Mouse (Mus musculus): Measurements from ENCODE around the gene Gm11099. TPM values are rescaled to one million over a fixed set of nuclear protein-coding genes. Genes with fewer than 3 reads are reported as not detected.

Gm11099 gene
- polyA plus RNA-seq, 1 experiment from 2014 or later = not detected

- ATAC-seq (ENCODE audit: insufficient read depth) (no peak), DNase-seq (no peak)
- no peak overlapping the region for H3K9ac ChIP-seq
Measured at GRCm38 (mm10) chr2:58941361-58941760, 82.1 kb downstream of the Gm11099 start.

GRCm38 (mm10) chr2:58948796-58949195, 89.6 kb downstream of the Gm11099 start:
- no peak overlapping the region for H3K4me3 ChIP-seq (ENCODE audit: low read depth, low read length)
- H3K27me3 ChIP-seq (ENCODE audit: insufficient read depth, low read length) = no peaks in the 10 kb centered on the region
- H3K9me3 ChIP-seq (ENCODE audit: low read depth, low read length) = no peaks in the 10 kb centered on the region
- H3K9ac ChIP-seq = no peak overlapping the region
- no peak overlapping the region for H3K27ac ChIP-seq (ENCODE audit: low read depth)
- TF ChIP-seq CTCF (IDR thresholded peaks at IDR 0.05; ENCODE audit: low read depth) = no peak
- no peak overlapping the region for H3K4me2 ChIP-seq
- WGBS = 78% methylated on average over 7 of the region's 7 CpGs
- H3K4me1 ChIP-seq (ENCODE audit: insufficient read depth) = no peaks in the 10 kb centered on the region
- DNase-seq (no peak), ATAC-seq (ENCODE audit: insufficient read depth) (no peak)
- no peaks in the 10 kb centered on the region for H3K36me3 ChIP-seq (ENCODE audit: insufficient read depth)

More at GRCm38 (mm10) chr2:58941361-58941760, 82.1 kb downstream of the Gm11099 start:
- WGBS = 64% methylated on average over 4 of the region's 4 CpGs
- Histone ChIP-seq H3K36me3 (ENCODE audit: insufficient read depth) (no peaks in the 10 kb centered on the region), H3K27ac (ENCODE audit: low read depth) (no peak overlapping the region), H3K4me1 (ENCODE audit: insufficient read depth) (no peaks in the 10 kb centered on the region), H3K4me3 (ENCODE audit: low read depth, low read length) (no peak overlapping the region), H3K9me3 (ENCODE audit: low read depth, low read length) (no peaks in the 10 kb centered on the region), H3K4me2 (no peak overlapping the region), H3K27me3 (ENCODE audit: insufficient read depth, low read length) (no peaks in the 10 kb centered on the region)
- TF ChIP-seq CTCF (IDR thresholded peaks at IDR 0.05; ENCODE audit: low read depth) = no peak

- 81% methylated on average over 3 of the region's 3 CpGs for WGBS
- Histone ChIP-seq H3K4me3 (ENCODE audit: low read depth, low read length) (no peak overlapping the region), H3K9me3 (ENCODE audit: low read depth, low read length) (no peaks in the 10 kb centered on the region), H3K27me3 (ENCODE audit: insufficient read depth, low read length) (no peaks in the 10 kb centered on the region), H3K4me1 (ENCODE audit: insufficient read depth) (no peaks in the 10 kb centered on the region), H3K9ac (no peak overlapping the region), H3K27ac (ENCODE audit: low read depth) (no peak overlapping the region), H3K36me3 (ENCODE audit: insufficient read depth) (no peaks in the 10 kb centered on the region), H3K4me2 (no peak overlapping the region)
- DNase-seq (no peak), ATAC-seq (ENCODE audit: insufficient read depth) (no peak)
- TF ChIP-seq CTCF (IDR thresholded peaks at IDR 0.05; ENCODE audit: low read depth) = no peak
Measured at GRCm38 (mm10) chr2:58952101-58952500, 92.9 kb downstream of the Gm11099 start.

DNA sequence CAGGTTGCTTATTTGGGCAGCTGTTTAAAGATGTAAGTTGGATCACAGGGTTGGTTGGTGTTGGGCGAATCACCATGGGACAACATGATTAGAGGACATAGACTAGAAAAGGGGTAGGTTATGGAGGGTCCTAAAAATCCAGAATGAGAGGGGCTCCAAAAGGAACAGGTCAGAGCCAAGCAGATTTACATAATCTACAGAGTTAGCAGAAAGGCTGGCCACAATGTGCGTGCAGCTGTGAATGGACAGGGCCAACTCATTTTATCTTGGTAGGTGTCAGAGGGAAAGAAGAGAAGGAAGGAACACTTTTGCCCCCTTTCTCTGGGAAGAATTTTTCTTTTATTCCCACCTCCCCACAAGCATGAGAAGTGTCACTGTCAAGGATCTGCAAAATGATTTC, 97.1 kb downstream of the Gm11099 start:
- H3K9ac ChIP-seq = no peak overlapping the region
- ATAC-seq (ENCODE audit: insufficient read depth) (no peak), DNase-seq (no peak)
- no peaks in the 10 kb centered on the region for H3K36me3 ChIP-seq (ENCODE audit: insufficient read depth)
- H3K9me3 ChIP-seq (ENCODE audit: low read depth, low read length) = no peaks in the 10 kb centered on the region
- no peak for TF ChIP-seq CTCF (IDR thresholded peaks at IDR 0.05; ENCODE audit: low read depth)
- no peak overlapping the region for H3K27ac ChIP-seq (ENCODE audit: low read depth)
- no peaks in the 10 kb centered on the region for H3K27me3 ChIP-seq (ENCODE audit: insufficient read depth, low read length)
- H3K4me2 ChIP-seq = no peak overlapping the region
- 78% methylated on average over 2 of the region's 2 CpGs for WGBS
- no peak overlapping the region for H3K4me3 ChIP-seq (ENCODE audit: low read depth, low read length)
- no peaks in the 10 kb centered on the region for H3K4me1 ChIP-seq (ENCODE audit: insufficient read depth)

DNA sequence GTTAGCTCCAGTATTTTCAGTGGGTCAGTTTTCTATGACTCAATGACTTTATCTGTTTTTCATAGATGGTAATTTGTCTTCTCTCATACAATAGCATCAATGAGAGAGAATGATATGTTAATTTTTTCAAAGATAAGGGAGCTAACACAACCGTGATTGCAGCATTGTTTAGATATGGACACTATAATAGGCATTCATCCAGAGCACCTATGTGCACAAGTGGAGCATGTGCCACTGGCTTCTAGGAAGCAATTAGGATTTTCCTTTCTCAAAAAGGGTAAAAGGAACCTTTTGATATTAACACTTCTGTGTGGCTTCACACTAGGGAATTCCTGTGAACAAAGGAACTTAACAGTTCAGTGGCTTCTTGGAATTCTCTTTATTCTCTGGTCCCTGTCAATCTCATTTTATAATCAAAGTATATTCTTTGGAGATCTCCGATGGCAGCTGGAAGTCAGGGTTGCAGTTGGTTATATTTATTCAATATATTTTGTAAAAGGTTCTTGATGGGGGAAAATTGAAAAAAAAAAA, 97.6 kb downstream of the Gm11099 start:
- Histone ChIP-seq H3K36me3 (ENCODE audit: insufficient read depth) (no peaks in the 10 kb centered on the region), H3K9me3 (ENCODE audit: low read depth, low read length) (no peaks in the 10 kb centered on the region), H3K9ac (no peak overlapping the region), H3K27ac (ENCODE audit: low read depth) (no peak overlapping the region), H3K4me1 (ENCODE audit: insufficient read depth) (no peaks in the 10 kb centered on the region), H3K4me3 (ENCODE audit: low read depth, low read length) (no peak overlapping the region), H3K4me2 (no peak overlapping the region), H3K27me3 (ENCODE audit: insufficient read depth, low read length) (no peaks in the 10 kb centered on the region)
- ATAC-seq (ENCODE audit: insufficient read depth) (no peak), DNase-seq (no peak)
- TF ChIP-seq CTCF (IDR thresholded peaks at IDR 0.05; ENCODE audit: low read depth) = no peak
- 56% methylated on average over 2 of the region's 2 CpGs for WGBS

All from lung, embryonic 14.5 days (tissue).